Mouse (Mus musculus) left cerebral cortex, postnatal 36 days (tissue): ENCODE measurements around the gene Zfp668. TPM values are rescaled to one million over a fixed set of nuclear protein-coding genes. Genes with fewer than 3 reads are reported as not detected.
"Not testable (repeated sequence)": the region's sequence is repeated elsewhere in the genome, so short reads cannot be mapped to it uniquely, and the experiment has no call there.

Experiments used
- DNase-seq, 2 experiments: peaks; one replicate each; pipeline ENCODE4 v3.0.0; 2021 to 2022; ENCODE audit warnings: low spot score in 2 of 2, mixed read lengths in 1 of 2
- intact Hi-C: fragments of 180-260 bp; cut with DNase I; formaldehyde crosslinking; loops from one replicate; pipeline ENCODE4 v1.15.1; 2025
- total RNA-seq, 2 experiments: library from RNA; stranded (reverse); gene quantifications; 2 replicates each; pipeline ENCODE4 v1.2.3; 2021

Gene Zfp668
- total RNA-seq, 2 experiments from 2014 or later = 20.0 to 26.4 TPM

DNA sequence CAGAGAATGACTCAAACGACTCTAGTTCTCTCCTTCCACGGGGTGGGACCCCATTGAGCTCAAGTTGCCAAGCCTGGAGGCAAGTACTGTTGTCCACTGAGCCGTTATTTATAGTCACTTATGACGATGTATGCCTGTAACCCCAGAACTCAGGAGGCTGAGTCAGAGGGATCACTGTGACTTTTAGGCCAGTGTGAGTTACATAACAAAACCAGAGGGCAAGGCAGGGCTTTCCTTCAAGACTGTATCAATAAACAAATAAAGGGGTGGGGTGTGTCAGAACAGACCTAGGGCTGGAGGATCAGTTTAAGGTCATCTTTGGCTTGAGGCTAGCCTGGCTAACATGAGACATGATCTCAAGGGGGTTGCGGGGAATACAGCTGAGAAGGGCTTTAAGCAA is 25.7 kb downstream of the Zfp668 start:
- no peak for DNase-seq
- intact Hi-C loops = no loop called here

GRCm38 (mm10) chr7:127849973-127850875 is 26.4 kb downstream of the Zfp668 start:
- intact Hi-C loops = no loop called here

GRCm38 (mm10) chr7:127842001-127842718 is 34.5 kb downstream of the Zfp668 start:
- DNase-seq = peak; percentile 75 to 81
- intact Hi-C loops = no loop called here

More at GRCm38 (mm10) chr7:127849973-127850875, 26.4 kb downstream of the Zfp668 start:
- DNase-seq = no peak

DNA sequence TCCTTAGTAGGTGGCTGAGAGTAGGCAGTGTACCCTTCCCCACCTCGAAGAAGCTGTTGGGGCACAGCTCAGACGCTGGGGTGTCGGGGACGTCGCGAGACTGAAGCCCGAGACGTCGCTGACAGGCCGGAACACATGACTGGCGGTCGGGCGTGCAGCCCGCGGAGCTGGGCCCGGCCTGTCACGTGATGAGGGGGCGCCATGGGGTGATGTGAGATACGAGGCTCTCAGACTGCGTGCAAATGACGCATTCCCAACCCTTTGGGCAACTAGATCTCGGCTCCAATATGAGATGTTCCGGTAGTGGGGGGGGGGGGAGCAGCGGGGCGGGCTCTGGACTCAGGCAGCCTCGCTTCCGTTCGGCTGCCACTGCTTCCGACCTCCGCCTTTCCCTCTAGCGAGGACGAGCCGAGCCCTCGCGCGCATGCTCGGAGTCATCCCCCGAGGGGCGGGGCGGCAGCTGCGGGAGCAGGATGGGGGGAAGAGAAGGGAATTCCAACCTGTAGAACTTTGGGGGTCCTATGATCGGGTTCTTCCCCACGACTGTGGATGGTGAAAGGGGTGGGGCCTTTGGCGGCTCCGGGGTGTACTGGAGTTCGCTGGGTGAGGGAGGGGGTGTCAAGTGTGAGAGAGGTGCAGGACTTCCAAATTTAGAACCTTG is 35.2 kb downstream of the Zfp668 start:
- intact Hi-C loops = loop anchor here (1.0 kb wide), 3 partner anchors 17 to 34 kb away; partner anchors contain the start of genes Stx1b and Stx4a
- DNase-seq = peak; percentile 96 to 98

DNA sequence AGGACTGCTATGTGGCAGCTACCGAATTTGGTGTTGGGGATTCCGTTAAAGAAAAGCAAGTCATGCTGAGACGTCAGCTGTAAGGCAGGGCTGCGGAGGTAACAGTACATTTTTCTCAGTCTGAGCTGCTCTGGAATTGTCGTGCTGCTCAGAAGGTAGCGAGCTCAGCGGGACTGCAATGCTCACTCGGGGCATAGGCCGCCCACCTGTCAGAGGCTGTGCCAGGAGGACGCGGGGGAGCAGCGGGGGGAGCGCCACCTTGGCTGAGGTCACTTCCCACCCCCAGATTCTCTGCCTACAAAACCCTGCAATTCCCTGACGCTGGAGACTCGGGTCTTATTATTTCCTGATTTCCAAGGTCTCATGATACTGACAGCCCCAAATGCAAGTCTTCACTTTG is 35.7 kb downstream of the Zfp668 start:
- intact Hi-C loops = loop anchor here (1.0 kb wide), 3 partner anchors 17 to 34 kb away; partner anchors contain the start of genes Stx1b and Stx4a
- peak; percentile 83 to 84 for DNase-seq

DNA sequence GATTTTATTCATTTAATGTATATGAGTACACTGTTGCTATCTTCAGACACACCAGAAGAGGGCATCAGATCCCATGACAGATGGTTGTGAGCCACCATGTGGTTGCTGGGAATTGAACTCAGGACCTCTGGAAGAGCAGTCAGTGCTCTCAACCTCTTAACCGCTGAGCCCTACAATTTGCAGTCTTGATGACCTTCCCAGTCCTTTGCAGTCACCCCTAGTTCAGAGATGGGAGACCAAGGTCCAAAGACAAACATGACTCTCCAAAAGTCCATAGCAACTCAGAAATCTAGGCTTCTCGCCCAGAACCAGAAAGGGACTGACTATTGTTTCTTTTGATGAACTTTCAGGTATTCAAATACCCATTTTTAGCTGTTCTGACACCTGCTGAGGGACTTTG is 36.6 kb downstream of the Zfp668 start:
- intact Hi-C loops, DNase-seq: not testable (repeated sequence)

- intact Hi-C loops, DNase-seq: not testable (repeated sequence)
Measured at GRCm38 (mm10) chr7:127837878-127838277, 38.8 kb downstream of the Zfp668 start.

DNA sequence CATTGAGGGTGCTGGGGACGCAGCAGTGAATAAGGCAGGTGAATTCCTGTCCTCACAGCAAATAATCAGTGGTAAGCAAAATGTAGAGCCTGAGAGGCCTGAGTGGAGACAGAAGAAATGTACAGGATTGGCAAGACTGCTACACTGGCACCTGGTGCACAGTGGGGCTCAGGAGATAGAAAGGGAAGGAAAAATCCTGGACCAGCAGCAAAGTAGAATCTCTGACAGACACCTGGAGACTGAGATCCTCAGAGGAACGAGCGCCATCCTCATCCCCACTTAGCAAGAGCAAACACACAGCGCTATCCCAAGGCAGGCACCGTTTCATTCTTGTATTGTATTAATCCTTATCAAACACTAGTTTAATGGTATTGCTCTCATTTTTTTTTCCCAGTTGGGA is 39.2 kb downstream of the Zfp668 start:
- intact Hi-C loops = no loop called here
- no peak for DNase-seq

DNA sequence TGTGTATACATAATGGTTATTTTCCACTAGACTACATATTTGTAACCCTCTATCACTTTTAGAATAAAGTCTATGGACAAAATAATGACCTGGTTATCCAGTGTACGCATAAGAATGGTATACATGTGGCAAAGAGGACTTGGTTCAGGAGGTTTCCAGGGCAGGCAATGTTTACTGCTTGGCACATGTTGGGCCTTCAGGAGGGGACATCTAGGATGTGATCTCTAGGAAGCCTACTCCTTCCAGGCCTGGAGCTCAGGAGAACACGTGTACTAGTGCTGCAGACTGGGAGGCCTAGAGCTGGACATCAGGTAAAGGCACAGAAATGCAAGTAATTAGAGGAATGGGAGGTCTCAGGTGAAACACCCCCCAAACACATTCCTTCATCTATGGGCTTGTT is 41.1 kb downstream of the Zfp668 start:
- intact Hi-C loops = no loop called here
- DNase-seq = no peak

GRCm38 (mm10) chr7:127824176-127824871 is 52.3 kb downstream of the Zfp668 start, which contains the start of the genes Stx4a and Stx1b:
TSS of gene Stx4a (plus strand) at chr7:127824294.
TSS of gene Stx1b (minus strand) at chr7:127824549.
- peak; percentile 57 to 79 for DNase-seq
- intact Hi-C loops = loop anchor here (1.0 kb wide), 1 partner anchor 17 kb away; no protein-coding TSS in a partner anchor

DNA sequence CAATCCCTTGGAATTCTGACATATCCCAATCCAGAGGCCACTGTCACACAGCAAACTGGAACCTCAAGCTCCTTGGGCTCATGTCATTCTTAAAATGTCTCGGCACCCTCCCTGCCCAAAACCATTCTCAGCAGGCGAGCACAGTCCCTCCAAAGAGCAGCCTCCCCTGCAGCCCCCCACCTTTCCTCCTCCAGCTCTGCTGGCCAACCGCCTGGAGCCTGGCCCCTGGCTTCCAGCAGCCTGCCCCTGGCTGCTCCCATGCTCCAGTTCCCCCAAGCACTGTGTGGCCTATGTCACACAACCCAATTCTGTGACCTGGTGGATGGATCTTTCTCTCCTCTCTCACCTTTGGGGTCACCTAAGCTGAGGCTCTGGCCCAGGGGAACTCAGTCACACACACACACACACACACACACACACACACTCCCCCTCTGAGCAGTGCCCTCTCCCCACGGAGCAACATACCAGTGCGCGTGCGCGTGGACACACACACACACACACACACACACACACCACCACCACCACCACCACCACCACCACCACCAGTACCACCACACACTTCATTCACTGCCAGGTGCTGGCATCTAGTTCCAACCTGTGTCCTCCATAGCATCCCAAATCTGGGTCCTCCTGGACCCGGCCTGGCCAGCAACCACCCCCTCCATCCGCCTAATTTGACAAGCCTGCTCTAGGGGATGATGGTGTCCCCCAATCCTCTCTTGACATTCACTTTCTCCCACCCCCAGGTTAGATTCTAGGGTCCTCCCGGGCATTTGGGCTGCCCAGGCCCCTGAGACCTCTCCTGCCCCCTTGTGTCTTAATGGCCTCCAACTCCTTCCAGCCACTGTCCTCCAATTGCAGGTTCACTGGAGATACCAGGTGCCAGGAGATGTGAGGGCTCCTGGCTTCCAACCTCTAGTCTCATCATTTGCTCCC is 53.1 kb downstream of the Zfp668 start:
- peak in 1 of 2 experiments; percentile 46 for DNase-seq
- intact Hi-C loops = loop anchor here (1.0 kb wide), 1 partner anchor 18 kb away; no protein-coding TSS in a partner anchor

DNA sequence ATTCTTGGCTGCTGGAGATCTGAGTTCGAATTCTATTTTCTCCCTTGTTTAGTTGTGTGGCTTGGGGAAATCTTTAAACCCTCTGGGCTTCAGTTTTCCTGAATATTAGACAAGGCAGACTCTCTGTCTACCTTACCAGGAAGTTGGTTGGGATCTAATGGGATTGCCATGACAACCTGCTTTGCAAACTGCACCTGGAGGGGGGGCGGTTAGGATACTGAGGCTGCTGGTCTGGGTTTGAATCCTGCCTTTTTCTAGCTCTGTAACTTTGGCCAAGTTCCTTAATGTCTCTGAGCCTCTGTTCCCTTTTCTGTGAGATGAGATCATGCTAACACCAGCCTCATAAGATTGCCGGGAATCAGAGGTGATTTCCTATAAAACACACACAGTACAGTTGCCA is 54.1 kb downstream of the Zfp668 start:
- intact Hi-C loops = no loop called here
- DNase-seq = no peak

GRCm38 (mm10) chr7:127820836-127821509 is 55.7 kb downstream of the Zfp668 start:
- intact Hi-C loops = no loop called here
- DNase-seq = no peak

- DNase-seq = no peak
- intact Hi-C loops = no loop called here
Measured at GRCm38 (mm10) chr7:127817776-127818175, 58.9 kb downstream of the Zfp668 start.

- intact Hi-C loops = no loop called here
- no peak for DNase-seq
Measured at GRCm38 (mm10) chr7:127817053-127817452, 59.6 kb downstream of the Zfp668 start.

DNA sequence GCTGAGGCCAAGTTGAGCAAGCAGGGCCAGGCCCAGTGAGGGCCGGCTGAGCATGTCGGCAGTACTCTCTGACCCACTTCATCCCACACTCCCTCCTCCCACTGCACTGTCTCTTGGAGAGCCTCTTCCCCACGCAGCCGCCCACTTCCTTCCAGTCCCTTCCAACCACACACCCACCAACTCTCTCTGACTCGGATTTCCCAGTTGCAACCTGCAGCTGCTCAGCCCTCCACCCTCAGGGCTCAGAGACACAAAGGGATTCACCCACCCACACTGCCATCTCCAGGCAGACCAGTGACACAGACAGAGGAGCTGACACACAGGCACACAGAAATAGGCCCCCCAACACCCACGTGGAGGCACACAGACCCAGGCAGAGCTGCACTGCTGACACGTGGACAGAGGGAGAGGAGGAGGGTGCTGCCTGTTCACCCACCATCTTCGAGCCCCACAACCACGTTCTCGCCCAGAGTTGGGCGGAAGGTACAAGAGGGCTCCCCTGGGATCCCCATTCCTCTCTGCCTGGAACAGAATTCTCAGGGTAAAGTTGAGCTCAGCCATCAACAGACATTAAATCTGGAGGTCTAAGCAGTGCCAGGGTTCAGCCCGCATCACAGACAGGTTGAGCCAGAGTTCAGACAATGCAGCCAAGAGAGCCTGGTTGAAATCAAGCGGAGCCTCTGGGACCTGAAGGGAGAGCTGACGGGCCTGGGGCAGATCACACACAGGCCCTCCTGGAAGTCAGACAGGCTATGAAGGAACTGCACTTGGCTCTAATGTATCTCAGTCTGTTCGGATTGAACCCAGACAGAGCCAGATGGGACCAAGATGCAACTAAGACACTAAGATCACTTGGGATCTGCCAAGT is 60.4 kb downstream of the Zfp668 start:
- DNase-seq = peak; percentile 80 to 85
- intact Hi-C loops = loop anchor here (1.0 kb wide), 1 partner anchor 25 kb away; no protein-coding TSS in a partner anchor
